Mouse (Mus musculus): ENCODE data around the gene Mcm6. TPM values are rescaled to one million over a fixed set of nuclear protein-coding genes. Genes with fewer than 3 reads are reported as not detected.

Mcm6 gene
- polyA plus RNA-seq, 1 experiment from 2014 or later, result 131 TPM

GRCm38 (mm10) chr1:128284157-128284690 is 75.2 kb downstream of the Mcm6 start:
- ATAC-seq (no peak), DNase-seq (ENCODE audit: low spot score) (no peak)
- Histone ChIP-seq H3K4me1 (ENCODE audit: control insufficient read depth, insufficient read depth, low read length) (no peaks in the 10 kb centered on the region), H3K4me3 (ENCODE audit: low read depth, low read length) (no peak overlapping the region), H3K4me2 (ENCODE audit: low read length) (no peak overlapping the region), H3K27ac (ENCODE audit: low read depth, low read length) (no peak overlapping the region), H3K9ac (ENCODE audit: low read length) (no peak overlapping the region), H3K36me3 (ENCODE audit: control insufficient read depth, insufficient read depth, low read length) (peaks cover 20% of the 10 kb centered on the region), H3K9me3 (replicated peaks; ENCODE audit: control insufficient read depth, low read length) (no peaks in the 10 kb centered on the region), H3K27me3 (replicated peaks; ENCODE audit: control insufficient read depth, insufficient read depth, low read length) (no peaks in the 10 kb centered on the region)
- WGBS, result 96% methylated on average over 8 of the region's 8 CpGs

- DNase-seq (ENCODE audit: low spot score), result no peak
- Histone ChIP-seq H3K9ac (ENCODE audit: low read length) (no peak overlapping the region), H3K4me3 (ENCODE audit: low read depth, low read length) (no peak overlapping the region), H3K27ac (ENCODE audit: low read depth, low read length) (no peak overlapping the region), H3K9me3 (replicated peaks; ENCODE audit: control insufficient read depth, low read length) (no peaks in the 10 kb centered on the region), H3K36me3 (ENCODE audit: control insufficient read depth, insufficient read depth, low read length) (peaks cover 32% of the 10 kb centered on the region), H3K4me2 (ENCODE audit: low read length) (no peak overlapping the region), H3K27me3 (replicated peaks; ENCODE audit: control insufficient read depth, insufficient read depth, low read length) (no peaks in the 10 kb centered on the region), H3K4me1 (ENCODE audit: control insufficient read depth, insufficient read depth, low read length) (no peaks in the 10 kb centered on the region)
- no peak for ATAC-seq
- 96% methylated on average over 3 of the region's 3 CpGs for WGBS
Observed at GRCm38 (mm10) chr1:128282924-128283323, 76.5 kb downstream of the Mcm6 start.

- 94% methylated on average over 3 of the region's 3 CpGs for WGBS
- no peak overlapping the region for H3K4me2 ChIP-seq (ENCODE audit: low read length)
- H3K27me3 ChIP-seq (replicated peaks; ENCODE audit: control insufficient read depth, insufficient read depth, low read length), result no peaks in the 10 kb centered on the region
- DNase-seq (ENCODE audit: low spot score) (no peak), ATAC-seq (no peak)
- H3K9ac ChIP-seq (ENCODE audit: low read length), result no peak overlapping the region
- no peaks in the 10 kb centered on the region for H3K9me3 ChIP-seq (replicated peaks; ENCODE audit: control insufficient read depth, low read length)
- peaks cover 43% of the 10 kb centered on the region for H3K36me3 ChIP-seq (ENCODE audit: control insufficient read depth, insufficient read depth, low read length)
- H3K4me3 ChIP-seq (ENCODE audit: low read depth, low read length), result no peak overlapping the region
- no peaks in the 10 kb centered on the region for H3K4me1 ChIP-seq (ENCODE audit: control insufficient read depth, insufficient read depth, low read length)
- no peak overlapping the region for H3K27ac ChIP-seq (ENCODE audit: low read depth, low read length)
Observed at GRCm38 (mm10) chr1:128281753-128282152, 77.7 kb downstream of the Mcm6 start.

Other genes starting within 250 kb of the Mcm6 start
- 57.7 and 62.0 TPM in 2 replicates for gene Ubxn4, start 115.7 kb downstream of the Mcm6 start, polyA plus RNA-seq (2014; fragmentation: Nextera tagmentation; extraction: Ambion mirVana)
- 0.05 and 0.12 TPM in 2 replicates for gene Lct, start 31.3 kb downstream of the Mcm6 start, polyA plus RNA-seq (2014; fragmentation: Nextera tagmentation; extraction: Ambion mirVana)
- gene Dars, start 57.7 kb upstream of the Mcm6 start, polyA plus RNA-seq (2014; fragmentation: Nextera tagmentation; extraction: Ambion mirVana), result 105 and 111 TPM in 2 replicates
- 13.5 and 13.8 TPM in 2 replicates for gene Cxcr4, start 232.6 kb upstream of the Mcm6 start, polyA plus RNA-seq (2014; fragmentation: Nextera tagmentation; extraction: Ambion mirVana)